Mouse (Mus musculus) liver, adult 2 months (tissue): Measurements from ENCODE around the gene Glis1. TPM values are rescaled to one million over a fixed set of nuclear protein-coding genes. Genes with fewer than 3 reads are reported as not detected.

ENCODE experiments used
- DNase-seq: peaks from one replicate; pipeline ENCODE4 v3.0.0-alpha.2; 2011; ENCODE audit warnings: low read depth, low spot score; ENCODE audit errors: extremely low read depth
- H3K27ac ChIP-seq: fragments of 200-500 bp; replicated peaks from 2 replicates; pipeline ENCODE4 v1.5.1; 2012; ENCODE audit warnings: low read depth, mild to moderate bottlenecking, control low read depth, inconsistent platforms, low read length; ENCODE audit not compliant: insufficient read depth
- H3K27me3 ChIP-seq: fragments of 200-500 bp; 2 replicates; pipeline ENCODE4 v1.6.1; 2012; ENCODE audit warnings: mild to moderate bottlenecking, moderate library complexity, low read length, inconsistent platforms; ENCODE audit not compliant: control insufficient read depth, insufficient read depth
- H3K36me3 ChIP-seq: fragments of 200-500 bp; 2 replicates; pipeline ENCODE4 v1.6.1; 2012; ENCODE audit warnings: low read length, inconsistent platforms; ENCODE audit not compliant: control insufficient read depth, insufficient read depth
- H3K4me1 ChIP-seq: fragments of 200-500 bp; 2 replicates; pipeline ENCODE4 v1.6.1; 2011; ENCODE audit warnings: low read length; ENCODE audit not compliant: control insufficient read depth, insufficient read depth
- H3K4me3 ChIP-seq: fragments of 200-500 bp; 2 replicates; pipeline ENCODE4 v1.5.1; 2011; ENCODE audit warnings: low read depth, mild to moderate bottlenecking, control low read depth, low read length, moderate library complexity; ENCODE audit not compliant: insufficient read depth
- H3K79me2 ChIP-seq: fragments of 200-500 bp; 2 replicates; pipeline ENCODE4 v1.6.1; 2012; ENCODE audit warnings: inconsistent platforms, mild to moderate bottlenecking, low read length, moderate library complexity; ENCODE audit not compliant: control insufficient read depth, insufficient read depth
- H3K9ac ChIP-seq: fragments of 200-500 bp; 2 replicates; pipeline ENCODE4 v1.6.1; 2012; ENCODE audit warnings: low read depth, mild to moderate bottlenecking, control low read depth, inconsistent platforms, low read length
- CTCF ChIP-seq: fragments of 200-500 bp; IDR thresholded peaks from 2 replicates; pipeline ENCODE4 v1.5.1; 2011; ENCODE audit warnings: low read depth, low read length, control low read depth
- POLR2A ChIP-seq: fragments of 200-500 bp; IDR thresholded peaks from 2 replicates; pipeline ENCODE4 v1.6.1; 2011; ENCODE audit warnings: low read length, control low read depth; ENCODE audit not compliant: insufficient read depth; ENCODE audit errors: extremely low read depth
- WGBS: fragments of 180-500 bp; shearing (Covaris S2); methylation state at CpG from one replicate; pipeline ENCODE4 v1.1.7; 2018; 5-methylcytosine and 5-hydroxymethylcytosine counted together
- polyA plus RNA-seq: library from polyadenylated mRNA; depleted of rRNA; stranded (reverse); fragments of >200 nt; gene quantifications from 2 replicates; pipeline ENCODE4 v1.2.3, GENCODE M21; 2012
- total RNA-seq: library from RNA; depleted of rRNA; stranded (reverse); fragments of >200 nt; gene quantifications from 2 replicates; pipeline ENCODE4 v1.2.3, GENCODE M21; 2014

The Glis1 gene
- total and polyA plus RNA-seq, 2 experiments: 0.10 TPM; not detected in 1

DNA sequence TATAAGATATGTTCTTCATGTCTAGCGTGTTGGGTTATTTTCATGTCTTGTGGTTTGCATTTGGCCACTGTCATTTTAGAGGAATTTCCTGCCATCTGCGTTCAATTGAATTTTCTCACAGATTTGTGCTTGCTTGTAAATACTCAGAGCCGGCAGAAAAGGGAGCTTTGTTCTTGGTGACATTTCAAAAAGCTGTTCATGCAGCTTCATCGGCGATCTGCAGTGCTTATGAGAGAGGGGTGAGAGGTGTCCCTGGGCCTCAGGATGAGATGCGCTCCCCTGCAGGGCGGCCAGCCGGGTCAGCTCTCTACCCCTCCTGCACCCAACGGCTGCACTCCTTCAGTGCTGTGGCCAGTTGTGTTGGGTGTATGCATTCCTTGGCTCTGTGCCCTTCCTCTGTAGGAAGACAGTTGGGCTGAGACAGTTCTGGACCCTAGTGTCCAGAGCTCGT is 68.2 kb downstream of the Glis1 start:
- H3K27me3 ChIP-seq: no peaks in the 10 kb centered on the region
- no peak overlapping the region for H3K9ac ChIP-seq
- no peak overlapping the region for H3K4me3 ChIP-seq
- WGBS: 78% methylated on average over 10 of the region's 10 CpGs
- H3K79me2 ChIP-seq: no peaks in the 10 kb centered on the region
- DNase-seq: no peak
- H3K4me1 ChIP-seq: no peaks in the 10 kb centered on the region
- no peak overlapping the region for H3K27ac ChIP-seq
- no peaks in the 10 kb centered on the region for H3K36me3 ChIP-seq
- TF ChIP-seq POLR2A (no peak), CTCF (no peak)

- Histone ChIP-seq H3K4me3 (no peak overlapping the region), H3K4me1 (no peaks in the 10 kb centered on the region), H3K27me3 (no peaks in the 10 kb centered on the region), H3K27ac (no peak overlapping the region), H3K36me3 (no peaks in the 10 kb centered on the region), H3K9ac (no peak overlapping the region), H3K79me2 (no peaks in the 10 kb centered on the region)
- no peak for DNase-seq
- no peak for TF ChIP-seq POLR2A
- 92% methylated on average over 11 of the region's 11 CpGs for WGBS
Observed at GRCm38 (mm10) chr4:107514981-107515380, 80.6 kb downstream of the Glis1 start.

DNA sequence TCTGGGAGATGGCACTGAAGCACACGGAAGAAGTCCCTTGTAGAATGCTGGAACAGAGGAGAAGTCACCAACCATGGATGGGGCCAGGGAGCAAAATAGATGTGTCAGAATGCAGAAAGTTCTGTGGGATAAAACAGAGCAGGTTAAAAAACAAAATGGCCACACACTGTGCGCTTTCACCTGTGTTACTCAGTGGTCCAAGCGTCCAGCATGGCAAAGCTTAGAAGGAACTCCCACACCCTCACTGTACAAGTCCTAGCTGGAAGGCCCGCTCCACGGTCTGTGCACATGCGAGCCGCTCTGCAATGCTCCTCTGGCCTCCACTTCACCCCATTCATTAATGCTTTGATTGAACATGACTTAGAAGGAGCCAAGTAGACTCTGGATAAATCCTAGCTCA is 81.2 kb downstream of the Glis1 start:
- H3K27ac ChIP-seq: no peak overlapping the region
- TF ChIP-seq POLR2A (no peak), CTCF (no peak)
- no peak for DNase-seq
- H3K36me3 ChIP-seq: no peaks in the 10 kb centered on the region
- H3K27me3 ChIP-seq: no peaks in the 10 kb centered on the region
- no peak overlapping the region for H3K4me3 ChIP-seq
- H3K9ac ChIP-seq: no peak overlapping the region
- no peaks in the 10 kb centered on the region for H3K4me1 ChIP-seq
- no peaks in the 10 kb centered on the region for H3K79me2 ChIP-seq
- WGBS: 91% methylated on average over 7 of the region's 7 CpGs

- no peak for TF ChIP-seq POLR2A
- TF ChIP-seq CTCF: no peak
- no peaks in the 10 kb centered on the region for H3K4me1 ChIP-seq
- DNase-seq: no peak
- no peaks in the 10 kb centered on the region for H3K79me2 ChIP-seq
- H3K4me3 ChIP-seq: no peak overlapping the region
- no peaks in the 10 kb centered on the region for H3K36me3 ChIP-seq
- 83% methylated on average over 11 of the region's 11 CpGs for WGBS
- H3K9ac ChIP-seq: no peak overlapping the region
- no peak overlapping the region for H3K27ac ChIP-seq
- no peaks in the 10 kb centered on the region for H3K27me3 ChIP-seq
Observed at GRCm38 (mm10) chr4:107518766-107519165, 84.4 kb downstream of the Glis1 start.

- no peaks in the 10 kb centered on the region for H3K79me2 ChIP-seq
- 83% methylated on average over 5 of the region's 5 CpGs for WGBS
- H3K27ac ChIP-seq: no peak overlapping the region
- H3K4me3 ChIP-seq: no peak overlapping the region
- H3K36me3 ChIP-seq: no peaks in the 10 kb centered on the region
- DNase-seq: no peak
- TF ChIP-seq CTCF (no peak), POLR2A (no peak)
- H3K9ac ChIP-seq: no peak overlapping the region
- no peaks in the 10 kb centered on the region for H3K4me1 ChIP-seq
- no peaks in the 10 kb centered on the region for H3K27me3 ChIP-seq
Observed at GRCm38 (mm10) chr4:107520071-107520470, 85.7 kb downstream of the Glis1 start.

GRCm38 (mm10) chr4:107520816-107521215 is 86.4 kb downstream of the Glis1 start:
- 79% methylated on average over 4 of the region's 5 CpGs for WGBS
- no peaks in the 10 kb centered on the region for H3K27me3 ChIP-seq
- no peak for DNase-seq
- no peaks in the 10 kb centered on the region for H3K4me1 ChIP-seq
- TF ChIP-seq CTCF: no peak
- no peak for TF ChIP-seq POLR2A
- H3K4me3 ChIP-seq: no peak overlapping the region
- H3K27ac ChIP-seq: no peak overlapping the region
- no peaks in the 10 kb centered on the region for H3K36me3 ChIP-seq
- no peaks in the 10 kb centered on the region for H3K79me2 ChIP-seq
- no peak overlapping the region for H3K9ac ChIP-seq
